In genomic region chr10:64039760-64040535, GRCm38 (mm10) we compare ENCODE assay signal across 8 mouse cellular contexts. TPM values are rescaled to one million over a fixed set of nuclear protein-coding genes. Genes with fewer than 3 reads are reported as not detected.
DNase-seq lines count a peak whose midpoint lies in the region; ATAC-seq and TF ChIP-seq lines count a peak whose summit lies in the region.

No protein-coding gene starts in this region.

- no peaks in the 10 kb centered on the region for H3K36me3 ChIP-seq in hindbrain, embryonic 11.5 days (ENCODE audit: control insufficient read depth, insufficient read depth, low read length)
- H3K36me3 ChIP-seq in hindbrain, embryonic 10.5 days, result no peaks in the 10 kb centered on the region

- 77% methylated on average over 17 of the region's 17 CpGs for WGBS in hindbrain, embryonic 11.5 days
- WGBS in hindbrain, embryonic 10.5 days, result 84% methylated on average over 17 of the region's 17 CpGs

- no peak overlapping the region for H3K9ac ChIP-seq in hindbrain, embryonic 11.5 days (ENCODE audit: low read depth, low read length)

- TF ChIP-seq CTCF in left cerebral cortex, adult 2 months (IDR thresholded peaks at IDR 0.05), result no peak

- no peak overlapping the region for H3K4me3 ChIP-seq in hindbrain, embryonic 11.5 days (ENCODE audit: low read depth, low read length)
- H3K4me3 ChIP-seq in hindbrain, embryonic 10.5 days, result no peak overlapping the region
- H3K4me3 ChIP-seq in left cerebral cortex, adult 2 months, result no peak overlapping the region

- H3K9me3 ChIP-seq in hindbrain, embryonic 11.5 days (ENCODE audit: control insufficient read depth, low read length), result no peaks in the 10 kb centered on the region
- H3K9me3 ChIP-seq in hindbrain, embryonic 10.5 days, result no peaks in the 10 kb centered on the region

- no peak overlapping the region for H3K4me2 ChIP-seq in hindbrain, embryonic 11.5 days (replicated peaks; ENCODE audit: low read depth, low read length)

- H3K27ac ChIP-seq in hindbrain, embryonic 11.5 days (ENCODE audit: low read depth, low read length), result no peak overlapping the region
- no peak overlapping the region for H3K27ac ChIP-seq in hindbrain, embryonic 10.5 days
- peak overlapping the region; percentile 66 for H3K27ac ChIP-seq in left cerebral cortex, adult 2 months

- no peaks in the 10 kb centered on the region for H3K4me1 ChIP-seq in hindbrain, embryonic 11.5 days (replicated peaks; ENCODE audit: control insufficient read depth, insufficient read depth, low read length)
- H3K4me1 ChIP-seq in hindbrain, embryonic 10.5 days (replicated peaks), result no peaks in the 10 kb centered on the region

- peak; percentile 4 for DNase-seq in hindbrain, embryonic 11.5 days (ENCODE audit: low spot score)
- DNase-seq in hindbrain, embryonic 10.5 days (ENCODE audit: low spot score), result no peak
- peak; percentile 82 to 90 for DNase-seq in cerebellum, adult 18-20 months
- peak; percentile 14 for DNase-seq in gastrocnemius, postnatal 10 days
- DNase-seq in left cerebral cortex, adult 2 months (ENCODE audit: extremely low spot score in 1 of 2, low spot score in 2 of 2), result peak in 1 of 2 experiments; percentile 29
- DNase-seq in thymus, postnatal 36 days, result no peak
- DNase-seq in natural killer cell, adult 2 months (ENCODE audit: low spot score in 2 of 2), result no peak
- no peak for DNase-seq in MN1 (ENCODE audit: low spot score)

- ATAC-seq in hindbrain, embryonic 11.5 days (ENCODE audit: low FRiP score), result peak; percentile 57; the same call in 1 of the 2 replicates

- intact Hi-C loops in left cerebral cortex, adult 2 months (cut with DNase I), result loop anchor here (10.0 kb wide), 1 partner anchor 325 kb away; no protein-coding TSS in a partner anchor

- H3K27me3 ChIP-seq in hindbrain, embryonic 11.5 days (ENCODE audit: control insufficient read depth, insufficient read depth, low read length), result no peaks in the 10 kb centered on the region
- no peaks in the 10 kb centered on the region for H3K27me3 ChIP-seq in hindbrain, embryonic 10.5 days (ENCODE audit: insufficient read depth, poor library complexity, severe bottlenecking)

RNA-seq across cellular contexts. Expression of gene Lrrtm3, which starts 50.1 kb away (rescaled TPM):
- polyA plus RNA-seq in hindbrain, embryonic 11.5 days (2014; fragmentation: Nextera tagmentation; extraction: Ambion mirVana), result 5.7 and 9.1 TPM in 2 replicates
- polyA plus RNA-seq in hindbrain, embryonic 10.5 days (2016; fragmentation: Nextera tagmentation; extraction: Ambion mirVana), result 2.7 and 4.4 TPM in 2 replicates
- under 1 TPM; 0.28 to 0.34 TPM for total RNA-seq in gastrocnemius, postnatal 10 days (2021)
- total RNA-seq in left cerebral cortex, adult 2 months (2021), result 10 to 100 TPM; 73.1 to 75.5 TPM

Comparison
In these comparisons a context has a peak if more than half of its experiments do, and no peak if none do; other contexts are left out.
1. DNase-seq: peak in hindbrain, embryonic 11.5 days (single experiment), cerebellum, adult 18-20 months (2 of 2) and gastrocnemius, postnatal 10 days (single experiment); none in hindbrain, embryonic 10.5 days (single experiment), thymus, postnatal 36 days (0 of 2), natural killer cell, adult 2 months (0 of 2) and MN1 (single experiment).
2. RNA of gene Lrrtm3, which starts 50.1 kb away (total RNA-seq): 73.1 to 75.5 TPM in left cerebral cortex, adult 2 months; 0.28 to 0.34 TPM in gastrocnemius, postnatal 10 days; every median in the first group is over 10 times any median in the second.